Mouse (Mus musculus) layer of hippocampus, postnatal 36 days (tissue): ENCODE data around the gene Lce1d. TPM values are rescaled to one million over a fixed set of nuclear protein-coding genes. Genes with fewer than 3 reads are reported as not detected.
"Not testable (repeated sequence)": the region's sequence is repeated elsewhere in the genome, so short reads cannot be mapped to it uniquely, and the experiment has no call there.

Source experiments
- DNase-seq, 2 experiments: peaks; one replicate each; pipeline ENCODE4 v3.0.0; 2022
- total RNA-seq, 2 experiments: library from RNA; stranded (reverse); gene quantifications; 2 replicates each; pipeline ENCODE4 v1.2.3; 2021

The Lce1d gene
- not detected for total RNA-seq

GRCm38 (mm10) chr3:92687110-92687509, at the start of gene Lce1d:
TSS of gene Lce1d (minus strand) at chr3:92687210.
- no peak for DNase-seq

- DNase-seq: no peak
These were observed 35.6 kb upstream of the Lce1d start for GRCm38 (mm10) chr3:92722631-92723030.

- DNase-seq: no peak
These were observed 33.2 kb upstream of the Lce1d start, which contains the start of gene Lce1f for GRCm38 (mm10) chr3:92720250-92720649. TSS of gene Lce1f (minus strand) at chr3:92720350.

GRCm38 (mm10) chr3:92715122-92715521, 28.1 kb upstream of the Lce1d start:
- DNase-seq: no peak

GRCm38 (mm10) chr3:92708974-92709373, 22.0 kb upstream of the Lce1d start, which contains the start of gene Lce1e:
TSS of gene Lce1e (minus strand) at chr3:92709074.
- DNase-seq: no peak

- DNase-seq: no peak
These were observed 7.6 kb upstream of the Lce1d start for GRCm38 (mm10) chr3:92694613-92695012.

- DNase-seq: no peak
These were observed 4.7 kb upstream of the Lce1d start for GRCm38 (mm10) chr3:92691688-92692087.

GRCm38 (mm10) chr3:92689154-92689553, 2.1 kb upstream of the Lce1d start:
- DNase-seq: not testable (repeated sequence)

GRCm38 (mm10) chr3:92678947-92679346, 8.1 kb downstream of the Lce1d start, which contains the start of gene Lce1c:
TSS of gene Lce1c (plus strand) at chr3:92679247.
- no peak for DNase-seq

GRCm38 (mm10) chr3:92670215-92670614, 16.8 kb downstream of the Lce1d start, which contains the start of gene Lce1a2:
TSS of gene Lce1a2 (minus strand) at chr3:92670315.
- DNase-seq: no peak

GRCm38 (mm10) chr3:92656826-92657225, 30.2 kb downstream of the Lce1d start, which contains the start of gene Lce1b:
TSS of gene Lce1b (minus strand) at chr3:92656926.
- DNase-seq: no peak

GRCm38 (mm10) chr3:92648207-92648606, 38.8 kb downstream of the Lce1d start, which contains the start of gene Lce1a1:
TSS of gene Lce1a1 (minus strand) at chr3:92648307.
- DNase-seq: no peak

GRCm38 (mm10) chr3:92639854-92640253, 47.2 kb downstream of the Lce1d start:
- no peak for DNase-seq

- no peak for DNase-seq
These were observed 48.4 kb downstream of the Lce1d start for GRCm38 (mm10) chr3:92638653-92638991.

GRCm38 (mm10) chr3:92637745-92638652, 49.0 kb downstream of the Lce1d start:
- no peak for DNase-seq

Other genes starting within 250 kb of the Lce1d start
- gene Sprr1b, start 248.4 kb downstream of the Lce1d start, total RNA-seq: not detected
- not detected for gene Sprr3, start 228.5 kb downstream of the Lce1d start, total RNA-seq
- not detected for gene Sprr1a, start 201.3 kb downstream of the Lce1d start, total RNA-seq
- gene Sprr4, start 186.7 kb downstream of the Lce1d start, total RNA-seq: not detected
- not detected for gene 2310046K23Rik, start 152.7 kb downstream of the Lce1d start, total RNA-seq
- gene Ivl, start 113.5 kb downstream of the Lce1d start, total RNA-seq: not detected
- gene Smcp, start 98.2 kb downstream of the Lce1d start, total RNA-seq: not detected
- not detected for gene 2210017I01Rik, start 79.7 kb downstream of the Lce1d start, total RNA-seq
- not detected for gene Lce6a, start 65.5 kb downstream of the Lce1d start, total RNA-seq
- not detected for gene Lce1a1, start 38.9 kb downstream of the Lce1d start, total RNA-seq
- gene Lce1b, start 30.3 kb downstream of the Lce1d start, total RNA-seq: not detected
- not detected for gene Lce1a2, start 16.9 kb downstream of the Lce1d start, total RNA-seq
- gene Lce1c, start 8.0 kb downstream of the Lce1d start, total RNA-seq: not detected
- gene Lce1e, start 21.9 kb upstream of the Lce1d start, total RNA-seq: not detected
- gene Lce1f, start 33.1 kb upstream of the Lce1d start, total RNA-seq: not detected
- gene Gm38119, start 51.9 kb upstream of the Lce1d start, total RNA-seq: not detected
- not detected for gene Lce1g, start 65.1 kb upstream of the Lce1d start, total RNA-seq
- not detected for gene Lce1h, start 77.9 kb upstream of the Lce1d start, total RNA-seq
- gene Lce1i, start 91.7 kb upstream of the Lce1d start, total RNA-seq: not detected
- not detected for gene Lce1j, start 103.3 kb upstream of the Lce1d start, total RNA-seq
- not detected for gene Lce1k, start 120.7 kb upstream of the Lce1d start, total RNA-seq
- not detected for gene Kprp, start 140.0 kb upstream of the Lce1d start, total RNA-seq
- not detected for gene Lce1l, start 164.1 kb upstream of the Lce1d start, total RNA-seq
- not detected for gene 2310050C09Rik, start 183.0 kb upstream of the Lce1d start, total RNA-seq
- gene Lce3a, start 239.0 kb upstream of the Lce1d start, total RNA-seq: not detected
- not detected for gene Lce3b, start 245.8 kb upstream of the Lce1d start, total RNA-seq